Mouse (Mus musculus): ENCODE measurements around the gene Dars.
"Not testable (repeated sequence)": the region's sequence is repeated elsewhere in the genome, so short reads cannot be mapped to it uniquely, and the experiment has no call there.

The Dars gene

DNA sequence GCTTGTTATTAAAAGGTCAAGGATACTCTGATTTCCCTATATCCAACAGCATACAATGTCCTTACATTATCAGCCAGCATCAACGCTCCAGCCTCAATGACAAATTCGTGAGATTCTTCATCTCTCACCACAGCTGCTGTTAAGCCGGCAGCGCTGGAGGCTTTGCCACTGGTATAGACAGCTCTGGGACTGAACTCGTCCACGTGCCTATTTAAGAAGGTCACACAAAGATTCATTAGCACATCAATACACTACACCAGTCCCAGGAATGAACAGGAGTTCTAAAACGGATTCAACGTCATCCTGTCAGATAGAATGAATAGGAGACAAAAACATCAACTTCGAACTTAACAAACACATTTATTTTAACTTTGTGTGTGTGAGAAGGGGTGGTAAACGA lies 72.9 kb downstream of the Dars start:
- in situ Hi-C loops (cut with MboI, MseI): no loop called here

DNA sequence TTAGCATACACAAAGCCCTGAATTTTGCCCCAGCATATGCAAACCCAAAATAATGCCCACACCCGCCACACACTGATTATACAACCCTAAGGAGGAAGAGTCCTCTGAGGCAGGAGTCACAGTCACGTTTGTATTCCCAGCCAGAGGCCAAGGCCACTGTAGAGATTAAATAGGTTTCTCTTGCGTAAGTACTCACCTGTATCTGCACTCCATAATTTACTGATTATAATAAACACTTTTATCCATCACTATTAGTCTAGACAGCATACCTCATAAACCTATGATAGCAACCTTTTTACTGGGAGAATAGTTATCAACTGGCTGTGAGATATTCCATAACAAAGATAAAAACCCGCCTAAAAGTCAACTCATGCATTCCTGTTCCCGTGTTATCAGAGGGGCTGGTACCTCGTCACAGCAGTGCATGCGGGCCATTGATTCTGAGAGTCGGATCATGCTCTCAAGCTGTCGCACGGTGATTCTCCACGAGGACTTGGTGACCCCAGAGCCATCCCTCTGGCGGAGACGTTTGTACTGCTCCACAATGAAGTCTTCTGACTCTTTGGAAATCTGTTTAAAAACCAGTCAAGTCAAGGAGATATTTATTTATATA lies 79.4 kb downstream of the Dars start:
- in situ Hi-C loops (cut with MboI, MseI): loop anchor here (10.0 kb wide), 1 partner anchor 163 kb away; no protein-coding TSS in a partner anchor

DNA sequence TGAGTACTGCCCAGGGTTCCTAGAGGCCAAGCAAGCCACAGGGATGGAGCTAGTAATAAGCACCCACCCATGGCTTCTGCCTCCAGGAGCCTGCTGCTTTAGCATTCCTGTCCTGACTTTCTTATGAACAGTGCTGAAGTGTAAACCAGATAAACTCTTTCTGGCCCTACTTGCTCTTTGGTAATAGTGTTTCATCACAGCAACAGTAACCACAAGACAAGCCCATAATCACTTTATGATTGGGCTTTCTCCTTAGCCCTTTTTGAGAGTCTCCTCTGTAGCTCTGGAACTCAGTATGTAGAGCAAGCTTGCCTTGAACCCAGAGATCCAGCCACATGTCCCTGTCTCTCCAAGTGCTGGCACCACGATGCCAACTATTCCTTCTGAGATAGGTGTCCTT lies 86.9 kb downstream of the Dars start:
- in situ Hi-C loops (cut with MboI, MseI): loop anchor here (5.0 to 10.0 kb wide), 2 partner anchors 53 to 156 kb away; no protein-coding TSS in a partner anchor

DNA sequence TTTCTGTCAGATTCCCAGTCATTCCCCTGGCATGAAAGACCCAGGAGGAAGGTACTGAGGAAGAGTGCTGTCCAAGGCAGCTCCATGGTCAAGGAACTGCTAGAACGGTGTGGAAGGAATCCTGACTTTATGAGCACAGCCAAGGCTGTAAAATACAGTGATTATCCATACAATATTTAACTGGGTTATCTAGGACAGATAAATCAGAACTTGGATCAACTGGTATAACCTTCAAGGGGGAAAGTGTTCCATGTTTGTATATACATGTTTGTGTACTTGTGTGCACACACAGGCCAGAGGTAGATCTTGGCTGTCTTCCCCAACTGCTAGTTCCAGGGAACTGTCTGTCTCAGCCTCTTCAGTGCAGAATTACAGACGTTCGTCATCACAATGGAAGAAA lies 89.0 kb downstream of the Dars start, which contains the start of gene Lct:
Gene Lct, minus strand, starts transcription at position 101 of the 400 bp plus-strand sequence.
- in situ Hi-C loops (cut with MboI, MseI): no loop called here

DNA sequence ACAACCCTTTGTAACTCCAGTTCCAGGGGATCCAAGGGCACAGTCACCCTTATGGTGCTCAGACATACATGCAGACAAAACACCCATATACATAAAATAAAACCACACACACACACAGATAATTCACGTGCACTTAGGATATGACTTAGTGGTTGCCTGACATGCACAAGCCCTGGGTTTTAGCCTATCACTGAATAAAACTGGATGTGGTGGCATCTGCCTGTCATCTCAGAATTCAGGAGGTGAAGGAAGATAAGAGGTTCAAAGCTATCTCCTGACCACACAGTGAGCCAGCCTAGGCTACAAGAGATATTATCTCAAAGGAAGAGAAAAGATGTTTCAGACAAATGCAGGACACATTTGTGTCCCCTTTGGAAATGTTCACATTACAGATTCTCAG lies 90.0 kb downstream of the Dars start:
- in situ Hi-C loops (cut with MboI, MseI): no loop called here

DNA sequence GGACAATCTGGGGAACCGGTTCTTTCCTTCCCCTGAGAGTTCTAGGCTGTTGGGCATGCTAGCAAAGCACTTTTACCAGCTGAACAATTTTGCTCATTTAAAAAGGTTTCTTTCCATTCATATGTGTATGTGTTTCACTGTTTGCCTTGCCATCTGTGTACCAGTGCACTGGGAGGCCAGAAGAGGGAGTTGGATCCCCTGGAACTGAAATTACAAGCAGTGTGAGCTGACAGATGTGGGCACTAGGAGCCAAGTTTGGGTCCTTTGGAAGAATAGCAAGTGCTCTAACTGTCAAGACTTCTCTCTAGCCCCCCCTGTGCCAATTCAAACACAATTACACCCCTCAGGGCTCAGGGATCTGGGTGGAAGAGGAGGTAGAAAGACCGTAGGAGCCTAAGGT lies 92.4 kb downstream of the Dars start:
- in situ Hi-C loops (cut with MboI, MseI): no loop called here

DNA sequence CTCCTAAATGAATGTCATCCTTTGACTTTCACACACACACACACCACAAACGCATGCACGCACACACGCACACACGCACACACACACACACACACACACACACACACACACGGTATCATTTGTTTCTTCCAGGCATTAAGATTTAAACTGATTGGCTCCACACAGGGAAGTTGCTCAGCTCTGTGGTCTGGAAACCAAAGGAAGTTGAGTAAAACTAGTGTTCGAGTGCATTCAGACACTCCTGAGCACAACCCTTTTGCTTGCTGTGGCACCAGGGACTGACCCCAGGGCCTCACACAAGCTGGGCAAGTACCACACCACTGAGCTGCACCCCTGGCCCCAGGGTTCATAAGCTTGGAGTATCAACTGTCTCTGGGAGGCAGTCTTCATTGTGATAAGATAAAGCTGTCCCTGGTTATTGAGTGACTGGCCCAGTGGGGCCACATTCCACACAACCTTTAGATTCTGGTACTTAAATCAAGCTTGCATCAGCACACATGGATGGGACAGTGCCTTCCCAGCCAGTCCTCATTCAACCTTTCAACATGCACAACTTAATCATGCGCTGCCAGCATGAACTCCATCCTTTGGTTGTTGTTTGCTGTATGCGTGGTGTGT lies 94.0 kb downstream of the Dars start:
- in situ Hi-C loops (cut with MboI, MseI): no loop called here

DNA sequence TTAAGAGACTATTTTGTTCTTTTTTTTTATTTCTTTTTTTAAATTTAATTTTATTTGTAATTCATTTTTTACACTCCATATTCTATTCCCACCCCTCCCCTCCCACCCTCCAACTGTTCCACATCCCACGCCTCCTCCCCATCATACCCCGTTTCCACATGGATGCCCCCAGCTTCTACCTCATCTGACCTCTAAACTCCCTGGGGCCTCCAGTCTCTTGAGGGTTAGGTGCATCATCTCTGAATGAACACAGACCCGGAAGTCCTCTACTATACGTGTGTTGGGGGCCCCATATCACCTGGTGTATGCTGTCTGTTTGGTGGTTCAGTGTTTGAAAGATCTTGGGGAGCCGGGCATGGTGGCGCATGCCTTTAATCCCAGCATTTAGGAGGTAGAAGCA lies 97.9 kb downstream of the Dars start:
- in situ Hi-C loops (cut with MboI, MseI): not testable (repeated sequence)

DNA sequence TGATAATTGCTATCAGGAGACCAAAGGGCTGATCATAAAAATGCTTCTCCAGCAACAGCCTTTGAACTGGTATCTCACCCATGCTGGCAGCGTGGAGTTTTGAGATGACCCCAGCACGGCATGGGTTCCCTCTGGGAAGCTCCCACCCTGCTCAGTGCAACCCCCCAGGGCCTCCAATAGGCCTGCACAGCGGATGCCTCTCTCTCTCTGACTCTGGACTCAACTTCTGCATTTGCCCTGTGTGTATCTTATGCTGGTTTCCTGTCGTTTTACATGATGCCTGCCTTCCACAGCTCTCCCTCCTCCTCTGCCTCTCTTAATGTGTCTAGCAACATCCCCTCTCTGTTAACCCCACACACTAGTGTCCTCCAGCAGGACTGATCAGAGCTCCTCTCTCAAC lies 102.5 kb downstream of the Dars start:
- in situ Hi-C loops (cut with MboI, MseI): no loop called here
